Mouse (Mus musculus) urinary bladder, postnatal 4 days (tissue): ENCODE data around the gene Man2a1.
"Not testable (repeated sequence)": the region's sequence is repeated elsewhere in the genome, so short reads cannot be mapped to it uniquely, and the experiment has no call there.

Experiments
- DNase-seq, 2 experiments: peaks; one replicate each; pipeline ENCODE4 v3.0.0; 2021 to 2022; ENCODE audit warnings: low spot score in 2 of 2

The Man2a1 gene

GRCm38 (mm10) chr17:64754142-64754863 is 153.8 kb downstream of the Man2a1 start:
- no peak for DNase-seq

GRCm38 (mm10) chr17:64755191-64755590 is 154.7 kb downstream of the Man2a1 start:
- DNase-seq, result no peak

- DNase-seq, result not testable (repeated sequence)
Measured at GRCm38 (mm10) chr17:64762651-64763050, 162.1 kb downstream of the Man2a1 start.

- DNase-seq, result no peak
Measured at GRCm38 (mm10) chr17:64763491-64763890, 163.0 kb downstream of the Man2a1 start.

GRCm38 (mm10) chr17:64764175-64765122 is 163.9 kb downstream of the Man2a1 start:
- DNase-seq, result no peak

GRCm38 (mm10) chr17:64765286-64765685 is 164.8 kb downstream of the Man2a1 start:
- DNase-seq, result no peak

- no peak for DNase-seq
Measured at GRCm38 (mm10) chr17:64766507-64766906, 166.0 kb downstream of the Man2a1 start.

GRCm38 (mm10) chr17:64770277-64770676 is 169.7 kb downstream of the Man2a1 start:
- DNase-seq, result no peak

GRCm38 (mm10) chr17:64772611-64773010 is 172.1 kb downstream of the Man2a1 start:
- DNase-seq, result no peak

GRCm38 (mm10) chr17:64774218-64774617 is 173.7 kb downstream of the Man2a1 start:
- DNase-seq, result no peak

- no peak for DNase-seq
Measured at GRCm38 (mm10) chr17:64778300-64778699, 177.8 kb downstream of the Man2a1 start.

GRCm38 (mm10) chr17:64778756-64779155 is 178.2 kb downstream of the Man2a1 start:
- no peak for DNase-seq

GRCm38 (mm10) chr17:64780753-64781490 is 180.4 kb downstream of the Man2a1 start:
- DNase-seq, result no peak

- DNase-seq, result no peak
Measured at GRCm38 (mm10) chr17:64782307-64782706, 181.8 kb downstream of the Man2a1 start.

GRCm38 (mm10) chr17:64785961-64786360 is 185.4 kb downstream of the Man2a1 start:
- no peak for DNase-seq

- DNase-seq, result no peak
Measured at GRCm38 (mm10) chr17:64788301-64788700, 187.8 kb downstream of the Man2a1 start.

- DNase-seq, result no peak
Measured at GRCm38 (mm10) chr17:64789175-64789574, 188.6 kb downstream of the Man2a1 start.

- no peak for DNase-seq
Measured at GRCm38 (mm10) chr17:64792076-64792475, 191.5 kb downstream of the Man2a1 start.

- no peak for DNase-seq
Measured at GRCm38 (mm10) chr17:64792623-64793022, 192.1 kb downstream of the Man2a1 start.

GRCm38 (mm10) chr17:64802168-64802955 is 201.8 kb downstream of the Man2a1 start:
- no peak for DNase-seq

- DNase-seq, result no peak
Measured at GRCm38 (mm10) chr17:64802956-64803275, 202.4 kb downstream of the Man2a1 start.
